Mouse (Mus musculus): ENCODE measurements around the gene Fam129b. TPM values are rescaled to one million over a fixed set of nuclear protein-coding genes. Genes with fewer than 3 reads are reported as not detected.

Fam129b gene
- polyA plus RNA-seq, 1 experiment from 2014 or later = 11.9 TPM

DNA sequence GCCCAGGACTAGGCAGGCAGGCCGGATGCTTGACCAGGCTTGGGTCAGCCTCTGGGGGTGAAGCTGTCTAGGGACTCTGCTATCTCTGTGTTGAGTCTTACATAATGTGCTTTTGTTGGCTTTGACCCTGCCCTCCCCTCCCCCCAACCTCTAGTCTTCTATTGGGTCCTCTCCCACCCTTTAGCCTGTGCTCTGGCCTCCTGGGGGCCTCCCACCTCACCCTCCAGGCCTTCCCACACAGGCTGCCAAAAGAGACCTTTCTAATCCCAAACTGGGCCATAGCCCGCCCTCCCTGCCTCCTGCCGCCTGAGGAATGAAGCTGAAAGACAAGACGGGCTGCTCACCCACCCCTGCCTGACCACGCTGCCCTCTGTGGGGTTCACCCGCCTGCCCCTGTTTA is 5.1 kb downstream of the Fam129b start:
- Histone ChIP-seq H3K36me3 (ENCODE audit: control insufficient read depth, insufficient read depth) (no peaks in the 10 kb centered on the region), H3K9ac (ENCODE audit: low read depth, low read length) (no peak overlapping the region), H3K4me3 (ENCODE audit: low read depth, low read length) (no peak overlapping the region), H3K4me2 (ENCODE audit: low read depth, low read length) (no peak overlapping the region), H3K9me3 (replicated peaks; ENCODE audit: control insufficient read depth, low read length) (no peaks in the 10 kb centered on the region), H3K27me3 (ENCODE audit: control insufficient read depth, insufficient read depth, low read depth, low read length) (peaks cover 3% of the 10 kb centered on the region), H3K27ac (ENCODE audit: low read length) (peak overlapping the region; percentile 70), H3K4me1 (ENCODE audit: control insufficient read depth, low read depth, low read length) (peaks cover 39% of the 10 kb centered on the region)
- peak; percentile 22 for ATAC-seq (ENCODE audit: low read depth)
- 52% methylated on average over 6 of the region's 6 CpGs for WGBS (ENCODE audit: insufficient replicate concordance)

DNA sequence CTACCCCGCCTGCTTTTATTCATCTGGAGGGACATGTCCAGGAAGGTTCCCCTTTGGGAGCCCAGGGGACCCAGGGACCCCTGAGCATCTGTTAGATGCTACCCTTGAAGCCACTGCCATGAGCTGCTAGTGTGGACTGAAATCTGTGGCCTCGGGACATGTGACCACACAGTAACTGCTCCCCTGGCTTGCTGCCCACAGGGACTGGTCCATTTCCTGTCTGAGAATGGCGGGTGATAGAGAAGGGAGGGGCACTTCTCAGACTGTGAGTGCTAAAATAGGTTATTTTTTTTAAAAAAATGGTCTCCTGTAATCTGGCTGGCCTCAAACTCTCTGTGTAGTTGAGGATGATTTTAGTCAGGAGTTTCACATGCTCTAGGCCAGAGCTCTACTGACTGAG is 5.8 kb downstream of the Fam129b start:
- ATAC-seq (ENCODE audit: low read depth) = peak; percentile 42; the same call in 1 of the 2 replicates
- H3K9me3 ChIP-seq (replicated peaks; ENCODE audit: control insufficient read depth, low read length) = no peaks in the 10 kb centered on the region
- H3K4me3 ChIP-seq (ENCODE audit: low read depth, low read length) = no peak overlapping the region
- H3K4me2 ChIP-seq (ENCODE audit: low read depth, low read length) = no peak overlapping the region
- no peak overlapping the region for H3K9ac ChIP-seq (ENCODE audit: low read depth, low read length)
- 7% methylated on average over 3 of the region's 3 CpGs for WGBS (ENCODE audit: insufficient replicate concordance)
- H3K27me3 ChIP-seq (ENCODE audit: control insufficient read depth, insufficient read depth, low read depth, low read length) = no peaks in the 10 kb centered on the region; the same call in 1 of the 2 replicates
- H3K4me1 ChIP-seq (ENCODE audit: control insufficient read depth, low read depth, low read length) = peaks cover 33% of the 10 kb centered on the region
- H3K36me3 ChIP-seq (ENCODE audit: control insufficient read depth, insufficient read depth) = no peaks in the 10 kb centered on the region
- peak overlapping the region; percentile 70 for H3K27ac ChIP-seq (ENCODE audit: low read length)

DNA sequence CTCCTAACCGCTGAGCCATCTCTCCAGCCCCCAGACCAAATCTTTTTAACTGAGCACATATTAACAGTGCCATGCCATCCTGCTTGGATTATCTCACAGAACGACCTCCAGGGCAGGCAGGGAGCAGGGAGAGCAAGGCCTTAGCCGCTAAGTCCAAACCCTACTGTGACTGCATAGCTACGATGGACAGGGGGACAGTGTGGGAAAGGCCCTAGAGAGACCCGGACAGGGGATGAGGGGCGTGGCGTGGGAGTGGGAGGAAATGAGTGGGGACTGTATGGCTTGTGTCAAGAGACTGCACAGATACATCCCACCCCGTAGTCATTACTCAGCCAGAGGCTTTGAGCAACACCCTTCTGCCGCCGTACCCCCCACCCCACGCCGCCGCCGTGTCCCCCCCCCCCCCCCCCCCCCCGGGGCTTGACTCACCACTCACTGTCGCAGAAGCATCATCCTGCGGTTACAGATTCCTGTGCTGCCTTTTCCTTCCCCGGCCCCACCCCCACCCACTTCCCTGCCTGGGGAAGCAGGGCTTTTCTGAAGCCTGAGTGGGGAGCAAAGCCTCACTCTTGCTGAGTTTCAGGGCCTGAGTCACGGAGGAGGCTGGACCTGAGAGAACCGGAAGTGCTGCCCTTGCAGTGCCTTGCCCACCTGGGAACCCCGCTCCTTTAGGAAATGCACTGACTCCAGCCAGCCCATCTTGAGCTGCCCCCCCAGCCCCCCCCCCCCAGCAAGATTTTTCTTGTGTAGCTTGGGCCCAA is 6.5 kb downstream of the Fam129b start:
- Histone ChIP-seq H3K4me2 (ENCODE audit: low read depth, low read length) (0 out of 2 replicates have a peak overlapping the region, but pooled peaks have one; percentile 2), H3K27ac (ENCODE audit: low read length) (peak overlapping the region; percentile 70)
- no peak for ATAC-seq (ENCODE audit: low read depth)

DNA sequence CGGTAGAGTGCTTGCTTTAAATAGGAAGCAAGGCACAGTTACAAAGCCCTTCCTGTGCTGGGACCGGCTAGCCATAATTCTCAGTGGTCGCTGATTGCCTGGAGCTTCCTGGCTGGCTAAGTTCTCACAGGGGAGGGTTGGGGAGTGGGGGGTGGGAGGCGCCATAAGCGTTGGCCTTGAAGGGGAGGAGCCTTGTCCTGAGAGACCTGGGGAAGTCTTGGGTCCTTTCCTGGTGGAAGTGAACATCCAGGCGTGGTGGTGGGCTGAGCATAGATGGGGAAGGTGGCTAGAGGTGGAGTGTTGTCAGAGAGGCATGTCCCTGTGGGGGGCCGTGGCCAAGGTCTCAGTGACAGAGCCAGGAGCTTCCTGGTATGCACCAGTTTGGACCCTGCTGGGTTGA is 8.8 kb downstream of the Fam129b start:
- no peaks in the 10 kb centered on the region for H3K27me3 ChIP-seq (ENCODE audit: control insufficient read depth, insufficient read depth, low read depth, low read length)
- WGBS (ENCODE audit: insufficient replicate concordance) = 17% methylated on average over 7 of the region's 7 CpGs
- no peak for ATAC-seq (ENCODE audit: low read depth)
- no peak overlapping the region for H3K4me3 ChIP-seq (ENCODE audit: low read depth, low read length)
- peaks cover 28% of the 10 kb centered on the region for H3K4me1 ChIP-seq (ENCODE audit: control insufficient read depth, low read depth, low read length)
- no peak overlapping the region for H3K27ac ChIP-seq (ENCODE audit: low read length)
- H3K9ac ChIP-seq (ENCODE audit: low read depth, low read length) = no peak overlapping the region
- H3K9me3 ChIP-seq (replicated peaks; ENCODE audit: control insufficient read depth, low read length) = no peaks in the 10 kb centered on the region
- H3K4me2 ChIP-seq (ENCODE audit: low read depth, low read length) = no peak overlapping the region
- no peaks in the 10 kb centered on the region for H3K36me3 ChIP-seq (ENCODE audit: control insufficient read depth, insufficient read depth)

More for the DNA sequence above, 6.5 kb downstream of the Fam129b start:
- Histone ChIP-seq H3K9me3 (replicated peaks; ENCODE audit: control insufficient read depth, low read length) (no peaks in the 10 kb centered on the region), H3K27me3 (ENCODE audit: control insufficient read depth, insufficient read depth, low read depth, low read length) (no peaks in the 10 kb centered on the region), H3K4me1 (ENCODE audit: control insufficient read depth, low read depth, low read length) (peaks cover 28% of the 10 kb centered on the region), H3K36me3 (ENCODE audit: control insufficient read depth, insufficient read depth) (no peaks in the 10 kb centered on the region), H3K9ac (ENCODE audit: low read depth, low read length) (no peak overlapping the region), H3K4me3 (ENCODE audit: low read depth, low read length) (no peak overlapping the region)
- 17% methylated on average over 14 of the region's 21 CpGs for WGBS (ENCODE audit: insufficient replicate concordance)

DNA sequence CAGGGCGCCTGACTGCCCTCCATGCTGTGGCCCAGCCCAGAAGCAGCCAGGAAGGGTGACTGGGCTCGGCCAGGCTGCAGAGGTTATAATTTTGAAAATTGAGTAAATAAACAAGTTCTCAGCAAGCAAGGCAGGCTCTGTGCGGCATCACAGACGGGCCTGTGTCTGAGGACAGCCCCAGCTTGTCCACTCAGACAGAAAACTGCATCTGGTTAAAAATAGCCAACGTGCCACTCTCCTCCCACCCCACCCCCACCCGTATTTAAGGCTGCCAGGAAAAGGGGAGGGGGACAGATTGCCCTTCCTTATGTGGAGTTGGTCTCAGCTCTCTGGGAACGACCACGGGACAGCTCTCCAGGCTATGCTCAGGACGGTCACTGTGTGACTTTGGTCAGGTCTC is 12.1 kb downstream of the Fam129b start:
- ATAC-seq (ENCODE audit: low read depth) = no peak
- Histone ChIP-seq H3K27ac (ENCODE audit: low read length) (no peak overlapping the region), H3K9me3 (replicated peaks; ENCODE audit: control insufficient read depth, low read length) (no peaks in the 10 kb centered on the region), H3K4me2 (ENCODE audit: low read depth, low read length) (no peak overlapping the region), H3K27me3 (ENCODE audit: control insufficient read depth, insufficient read depth, low read depth, low read length) (no peaks in the 10 kb centered on the region), H3K4me1 (ENCODE audit: control insufficient read depth, low read depth, low read length) (peaks cover 28% of the 10 kb centered on the region), H3K9ac (ENCODE audit: low read depth, low read length) (no peak overlapping the region), H3K36me3 (ENCODE audit: control insufficient read depth, insufficient read depth) (no peaks in the 10 kb centered on the region), H3K4me3 (ENCODE audit: low read depth, low read length) (no peak overlapping the region)
- 28% methylated on average over 9 of the region's 9 CpGs for WGBS (ENCODE audit: insufficient replicate concordance)

DNA sequence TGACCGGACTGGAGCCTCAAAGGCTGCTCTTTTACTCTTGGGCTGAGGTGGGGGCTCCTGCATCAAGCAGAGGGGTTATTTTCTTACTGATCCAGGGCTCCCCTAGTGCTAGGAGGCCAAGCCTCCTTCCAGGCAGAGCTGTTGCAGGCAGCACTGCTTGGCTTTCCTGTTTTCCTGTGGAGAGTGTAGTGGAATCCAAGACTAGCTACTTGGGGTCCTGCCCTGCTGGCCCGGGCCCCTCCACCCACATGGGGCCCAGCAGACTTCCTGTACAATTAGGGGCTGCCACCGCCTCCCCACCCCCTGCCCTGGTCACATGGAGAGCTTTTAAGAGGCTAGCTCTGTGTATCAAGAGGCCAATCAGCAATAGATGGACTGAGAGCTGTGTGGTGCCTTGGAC is 12.6 kb downstream of the Fam129b start:
- Histone ChIP-seq H3K4me3 (ENCODE audit: low read depth, low read length) (no peak overlapping the region), H3K27me3 (ENCODE audit: control insufficient read depth, insufficient read depth, low read depth, low read length) (no peaks in the 10 kb centered on the region), H3K9ac (ENCODE audit: low read depth, low read length) (no peak overlapping the region), H3K27ac (ENCODE audit: low read length) (no peak overlapping the region), H3K36me3 (ENCODE audit: control insufficient read depth, insufficient read depth) (no peaks in the 10 kb centered on the region), H3K4me1 (ENCODE audit: control insufficient read depth, low read depth, low read length) (peaks cover 28% of the 10 kb centered on the region), H3K9me3 (replicated peaks; ENCODE audit: control insufficient read depth, low read length) (no peaks in the 10 kb centered on the region), H3K4me2 (ENCODE audit: low read depth, low read length) (no peak overlapping the region)
- ATAC-seq (ENCODE audit: low read depth) = no peak
- 37% methylated on average over 3 of the region's 3 CpGs for WGBS (ENCODE audit: insufficient replicate concordance)

DNA sequence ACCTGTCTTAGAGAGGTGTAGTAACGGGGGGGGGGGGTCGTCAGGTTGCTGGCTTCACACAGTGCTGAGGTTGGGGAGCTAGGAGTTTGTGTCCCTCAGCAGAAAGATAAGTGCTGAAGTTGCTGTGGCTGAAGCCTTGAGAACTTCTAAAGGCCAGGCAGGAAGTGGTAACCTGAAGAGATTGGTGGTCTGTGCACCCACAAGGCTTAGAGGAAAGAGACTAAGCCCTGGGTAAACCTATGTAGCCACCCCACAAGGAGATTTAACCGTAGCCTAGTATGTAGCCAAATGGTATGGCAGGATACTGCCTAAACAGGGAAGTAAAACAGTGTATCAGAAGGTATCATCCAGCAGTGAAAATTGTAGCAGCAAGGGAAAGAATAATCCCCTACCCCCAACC is 14.4 kb downstream of the Fam129b start:
- no peaks in the 10 kb centered on the region for H3K9me3 ChIP-seq (replicated peaks; ENCODE audit: control insufficient read depth, low read length)
- no peak overlapping the region for H3K4me3 ChIP-seq (ENCODE audit: low read depth, low read length)
- H3K4me1 ChIP-seq (ENCODE audit: control insufficient read depth, low read depth, low read length) = peaks cover 23% of the 10 kb centered on the region
- H3K27me3 ChIP-seq (ENCODE audit: control insufficient read depth, insufficient read depth, low read depth, low read length) = no peaks in the 10 kb centered on the region
- H3K27ac ChIP-seq (ENCODE audit: low read length) = no peak overlapping the region
- no peak overlapping the region for H3K9ac ChIP-seq (ENCODE audit: low read depth, low read length)
- H3K36me3 ChIP-seq (ENCODE audit: control insufficient read depth, insufficient read depth) = no peaks in the 10 kb centered on the region
- H3K4me2 ChIP-seq (ENCODE audit: low read depth, low read length) = no peak overlapping the region
- ATAC-seq (ENCODE audit: low read depth) = no peak
- 22% methylated on average over 3 of the region's 3 CpGs for WGBS (ENCODE audit: insufficient replicate concordance)

DNA sequence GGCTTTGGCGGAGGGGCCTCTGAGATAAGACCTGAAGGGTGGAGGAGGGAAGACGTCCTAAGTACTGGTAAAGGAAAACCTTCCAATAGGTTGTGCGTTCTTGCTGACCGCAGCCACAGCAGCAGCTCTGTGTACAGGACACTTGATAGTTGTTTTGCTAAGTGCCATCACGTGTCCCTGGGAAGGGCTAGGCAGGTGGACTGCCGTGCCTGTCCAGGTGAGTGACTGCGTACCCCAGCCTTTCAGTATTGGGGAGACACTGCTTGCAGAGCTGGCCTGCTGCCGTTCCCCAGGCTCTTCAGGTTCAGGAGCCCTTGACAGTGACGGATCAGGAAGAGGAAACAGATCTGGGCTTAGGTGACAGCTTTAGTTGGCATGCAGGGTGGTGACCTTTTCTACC is 15.4 kb downstream of the Fam129b start:
- no peak for ATAC-seq (ENCODE audit: low read depth)
- Histone ChIP-seq H3K4me2 (ENCODE audit: low read depth, low read length) (no peak overlapping the region), H3K9ac (ENCODE audit: low read depth, low read length) (no peak overlapping the region), H3K9me3 (replicated peaks; ENCODE audit: control insufficient read depth, low read length) (no peaks in the 10 kb centered on the region), H3K27me3 (ENCODE audit: control insufficient read depth, insufficient read depth, low read depth, low read length) (no peaks in the 10 kb centered on the region), H3K4me1 (ENCODE audit: control insufficient read depth, low read depth, low read length) (peaks cover 31% of the 10 kb centered on the region), H3K4me3 (ENCODE audit: low read depth, low read length) (no peak overlapping the region), H3K36me3 (ENCODE audit: control insufficient read depth, insufficient read depth) (no peaks in the 10 kb centered on the region), H3K27ac (ENCODE audit: low read length) (no peak overlapping the region)
- 33% methylated on average over 9 of the region's 9 CpGs for WGBS (ENCODE audit: insufficient replicate concordance)

DNA sequence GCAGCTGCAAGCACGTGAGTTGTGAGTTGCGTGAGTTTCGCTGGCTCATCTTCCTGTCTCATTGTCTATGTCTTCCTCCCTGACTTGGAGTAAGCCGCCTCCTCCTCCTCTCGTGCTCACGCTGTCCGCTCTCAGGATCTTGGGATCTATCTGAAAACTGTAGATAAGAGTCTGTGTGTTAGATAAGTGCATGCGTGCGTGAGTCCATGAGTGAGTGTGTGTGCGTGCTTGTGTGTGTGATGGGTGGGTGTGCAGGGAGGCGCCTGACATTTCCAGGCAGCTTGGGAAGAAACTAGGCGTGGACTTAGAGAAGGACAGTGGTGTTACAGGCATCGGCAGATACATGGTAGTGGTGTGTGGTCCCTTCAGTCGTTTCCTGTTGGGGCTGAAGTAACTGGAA is 16.6 kb downstream of the Fam129b start:
- WGBS (ENCODE audit: insufficient replicate concordance) = 28% methylated on average over 14 of the region's 14 CpGs
- H3K9me3 ChIP-seq (replicated peaks; ENCODE audit: control insufficient read depth, low read length) = no peaks in the 10 kb centered on the region

More for the DNA sequence above, 16.6 kb downstream of the Fam129b start:
- no peak overlapping the region for H3K27ac ChIP-seq (ENCODE audit: low read length)
- no peak overlapping the region for H3K4me3 ChIP-seq (ENCODE audit: low read depth, low read length)
- no peaks in the 10 kb centered on the region for H3K36me3 ChIP-seq (ENCODE audit: control insufficient read depth, insufficient read depth)
- H3K9ac ChIP-seq (ENCODE audit: low read depth, low read length) = no peak overlapping the region
- H3K27me3 ChIP-seq (ENCODE audit: control insufficient read depth, insufficient read depth, low read depth, low read length) = no peaks in the 10 kb centered on the region
- no peak for ATAC-seq (ENCODE audit: low read depth)
- no peak overlapping the region for H3K4me2 ChIP-seq (ENCODE audit: low read depth, low read length)
- peaks cover 32% of the 10 kb centered on the region for H3K4me1 ChIP-seq (ENCODE audit: control insufficient read depth, low read depth, low read length)

All from liver, embryonic 16.5 days (tissue).